Mouse (Mus musculus): ENCODE data around the gene Nacc2. TPM values are rescaled to one million over a fixed set of nuclear protein-coding genes. Genes with fewer than 3 reads are reported as not detected.

The Nacc2 gene
- polyA plus RNA-seq, 1 experiment, result 38.1 TPM

- TF ChIP-seq CTCF (conservative IDR thresholded peaks at IDR 0.05; ENCODE audit: insufficient read depth, insufficient read length, low read depth, low read length), result no peak
- TF ChIP-seq POLR2A (IDR thresholded peaks at IDR 0.05; ENCODE audit: low read depth, low read length), result no peak
- DNase-seq, result no peak
- Histone ChIP-seq H3K27me3 (replicated peaks; ENCODE audit: control insufficient read depth, insufficient read depth, low read length) (no peaks in the 10 kb centered on the region), H3K4me1 (ENCODE audit: control insufficient read depth, insufficient read depth, low read length) (peaks cover 17% of the 10 kb centered on the region), H3K36me3 (ENCODE audit: control insufficient read depth, insufficient read depth, low read length) (no peaks in the 10 kb centered on the region), H3K27ac (ENCODE audit: insufficient read depth, low read depth, low read length) (no peak overlapping the region), H3K4me3 (ENCODE audit: insufficient read depth, low read depth, low read length) (no peak overlapping the region)
- 98% methylated on average over 2 of the region's 2 CpGs for WGBS
Measured at GRCm38 (mm10) chr2:26129346-26129745, 6.3 kb upstream of the Nacc2 start.

GRCm38 (mm10) chr2:26122171-26123078 is 595 bp downstream of the Nacc2 start:
- Histone ChIP-seq H3K4me3 (ENCODE audit: insufficient read depth, low read depth, low read length) (peak overlapping the region; percentile 77), H3K4me1 (ENCODE audit: control insufficient read depth, insufficient read depth, low read length) (peaks cover 33% of the 10 kb centered on the region), H3K27ac (ENCODE audit: insufficient read depth, low read depth, low read length) (peak overlapping the region; percentile 81), H3K27me3 (replicated peaks; ENCODE audit: control insufficient read depth, insufficient read depth, low read length) (no peaks in the 10 kb centered on the region), H3K36me3 (ENCODE audit: control insufficient read depth, insufficient read depth, low read length) (no peaks in the 10 kb centered on the region)
- TF ChIP-seq POLR2A (IDR thresholded peaks at IDR 0.05; ENCODE audit: low read depth, low read length) (no peak), CTCF (conservative IDR thresholded peaks at IDR 0.05; ENCODE audit: insufficient read depth, insufficient read length, low read depth, low read length) (no peak)
- peak; percentile 89 for DNase-seq
- under 1% methylated on average over 104 of the region's 109 CpGs for WGBS

GRCm38 (mm10) chr2:26121541-26122083 is 1.4 kb downstream of the Nacc2 start:
- WGBS, result 41% methylated on average over 17 of the region's 17 CpGs
- Histone ChIP-seq H3K27ac (ENCODE audit: insufficient read depth, low read depth, low read length) (no peak overlapping the region; the same call in 1 of the 2 replicates), H3K4me3 (ENCODE audit: insufficient read depth, low read depth, low read length) (peak overlapping the region; percentile 77), H3K4me1 (ENCODE audit: control insufficient read depth, insufficient read depth, low read length) (peaks cover 34% of the 10 kb centered on the region), H3K27me3 (replicated peaks; ENCODE audit: control insufficient read depth, insufficient read depth, low read length) (no peaks in the 10 kb centered on the region), H3K36me3 (ENCODE audit: control insufficient read depth, insufficient read depth, low read length) (no peaks in the 10 kb centered on the region)
- DNase-seq, result no peak
- TF ChIP-seq CTCF (conservative IDR thresholded peaks at IDR 0.05; ENCODE audit: insufficient read depth, insufficient read length, low read depth, low read length) (no peak), POLR2A (IDR thresholded peaks at IDR 0.05; ENCODE audit: low read depth, low read length) (no peak)

- Histone ChIP-seq H3K27me3 (replicated peaks; ENCODE audit: control insufficient read depth, insufficient read depth, low read length) (no peaks in the 10 kb centered on the region), H3K4me1 (ENCODE audit: control insufficient read depth, insufficient read depth, low read length) (peaks cover 45% of the 10 kb centered on the region), H3K36me3 (ENCODE audit: control insufficient read depth, insufficient read depth, low read length) (no peaks in the 10 kb centered on the region), H3K4me3 (ENCODE audit: insufficient read depth, low read depth, low read length) (no peak overlapping the region), H3K27ac (ENCODE audit: insufficient read depth, low read depth, low read length) (peak overlapping the region; percentile 80)
- no peak for TF ChIP-seq CTCF (conservative IDR thresholded peaks at IDR 0.05; ENCODE audit: insufficient read depth, insufficient read length, low read depth, low read length)
- no peak for TF ChIP-seq POLR2A (IDR thresholded peaks at IDR 0.05; ENCODE audit: low read depth, low read length)
- WGBS, result 51% methylated on average over 2 of the region's 2 CpGs
- DNase-seq, result no peak
Measured at GRCm38 (mm10) chr2:26119626-26120025, 3.4 kb downstream of the Nacc2 start.

- 23% methylated on average over 2 of the region's 2 CpGs for WGBS
- H3K27ac ChIP-seq (ENCODE audit: insufficient read depth, low read depth, low read length), result peak overlapping the region; percentile 80
- DNase-seq, result no peak
- no peak for TF ChIP-seq POLR2A (IDR thresholded peaks at IDR 0.05; ENCODE audit: low read depth, low read length)
- no peak for TF ChIP-seq CTCF (conservative IDR thresholded peaks at IDR 0.05; ENCODE audit: insufficient read depth, insufficient read length, low read depth, low read length)
- no peak overlapping the region for H3K4me3 ChIP-seq (ENCODE audit: insufficient read depth, low read depth, low read length)
- H3K36me3 ChIP-seq (ENCODE audit: control insufficient read depth, insufficient read depth, low read length), result no peaks in the 10 kb centered on the region
- H3K4me1 ChIP-seq (ENCODE audit: control insufficient read depth, insufficient read depth, low read length), result peaks cover 45% of the 10 kb centered on the region
- no peaks in the 10 kb centered on the region for H3K27me3 ChIP-seq (replicated peaks; ENCODE audit: control insufficient read depth, insufficient read depth, low read length)
Measured at GRCm38 (mm10) chr2:26119310-26119592, 3.8 kb downstream of the Nacc2 start.

- Histone ChIP-seq H3K4me1 (ENCODE audit: control insufficient read depth, insufficient read depth, low read length) (peaks cover 45% of the 10 kb centered on the region), H3K27ac (ENCODE audit: insufficient read depth, low read depth, low read length) (peak overlapping the region; percentile 80), H3K36me3 (ENCODE audit: control insufficient read depth, insufficient read depth, low read length) (no peaks in the 10 kb centered on the region), H3K4me3 (ENCODE audit: insufficient read depth, low read depth, low read length) (no peak overlapping the region), H3K27me3 (replicated peaks; ENCODE audit: control insufficient read depth, insufficient read depth, low read length) (no peaks in the 10 kb centered on the region)
- 16% methylated on average over 4 of the region's 4 CpGs for WGBS
- peak; percentile 82 for DNase-seq
- TF ChIP-seq CTCF (conservative IDR thresholded peaks at IDR 0.05; ENCODE audit: insufficient read depth, insufficient read length, low read depth, low read length), result no peak
- TF ChIP-seq POLR2A (IDR thresholded peaks at IDR 0.05; ENCODE audit: low read depth, low read length), result no peak
Measured at GRCm38 (mm10) chr2:26118584-26119309, 4.3 kb downstream of the Nacc2 start.

GRCm38 (mm10) chr2:26117580-26117979 is 5.4 kb downstream of the Nacc2 start:
- TF ChIP-seq CTCF (conservative IDR thresholded peaks at IDR 0.05; ENCODE audit: insufficient read depth, insufficient read length, low read depth, low read length) (no peak), POLR2A (IDR thresholded peaks at IDR 0.05; ENCODE audit: low read depth, low read length) (no peak)
- H3K36me3 ChIP-seq (ENCODE audit: control insufficient read depth, insufficient read depth, low read length), result no peaks in the 10 kb centered on the region
- no peak overlapping the region for H3K27ac ChIP-seq (ENCODE audit: insufficient read depth, low read depth, low read length)
- WGBS, result 70% methylated on average over 1 of the region's 1 CpGs
- no peak for DNase-seq
- H3K4me3 ChIP-seq (ENCODE audit: insufficient read depth, low read depth, low read length), result no peak overlapping the region
- H3K27me3 ChIP-seq (replicated peaks; ENCODE audit: control insufficient read depth, insufficient read depth, low read length), result no peaks in the 10 kb centered on the region
- peaks cover 39% of the 10 kb centered on the region for H3K4me1 ChIP-seq (ENCODE audit: control insufficient read depth, insufficient read depth, low read length)
